In genomic region chr11:85842596-85843346, GRCm38 (mm10) we compare ENCODE assay signal across 8 mouse cellular contexts. TPM values are rescaled to one million over a fixed set of nuclear protein-coding genes. Genes with fewer than 3 reads are reported as not detected.
DNase-seq lines count a peak whose midpoint lies in the region; ATAC-seq and TF ChIP-seq lines count a peak whose summit lies in the region.

No protein-coding gene starts in this region.

- TF ChIP-seq EP300 in liver, postnatal 0 days (IDR thresholded peaks at IDR 0.05; ENCODE audit: low read depth) = no peak

- DNase-seq in heart, postnatal 25 days (ENCODE audit: low spot score) = no peak
- peak; percentile 65 for DNase-seq in embryonic facial prominence, embryonic 10.5 days (ENCODE audit: low spot score)
- no peak for DNase-seq in liver, postnatal 0 days
- DNase-seq in cerebellum, postnatal 4 days (ENCODE audit: low spot score in 2 of 2) = no peak
- DNase-seq in MN1 (ENCODE audit: low spot score) = no peak

- H3K27ac ChIP-seq in heart, embryonic 11.5 days (ENCODE audit: low read depth, low read length) = 0 out of 2 replicates have a peak overlapping the region, but pooled peaks have one; percentile 31
- H3K27ac ChIP-seq in embryonic facial prominence, embryonic 10.5 days (replicated peaks) = peak overlapping the region; percentile 93
- H3K27ac ChIP-seq in hindbrain, embryonic 15.5 days (replicated peaks) = no peak overlapping the region
- H3K27ac ChIP-seq in liver, postnatal 0 days (ENCODE audit: low read depth) = no peak overlapping the region

- no peaks in the 10 kb centered on the region for H3K36me3 ChIP-seq in heart, embryonic 11.5 days (ENCODE audit: control insufficient read depth, insufficient read depth, low read length)
- peaks cover 36% of the 10 kb centered on the region for H3K36me3 ChIP-seq in embryonic facial prominence, embryonic 10.5 days (replicated peaks)
- H3K36me3 ChIP-seq in hindbrain, embryonic 15.5 days = no peaks in the 10 kb centered on the region
- no peaks in the 10 kb centered on the region for H3K36me3 ChIP-seq in liver, postnatal 0 days (replicated peaks; ENCODE audit: insufficient read depth, low read length)

- H3K9me3 ChIP-seq in heart, embryonic 11.5 days (replicated peaks; ENCODE audit: control insufficient read depth, low read length) = no peaks in the 10 kb centered on the region
- H3K9me3 ChIP-seq in embryonic facial prominence, embryonic 10.5 days = no peaks in the 10 kb centered on the region
- no peaks in the 10 kb centered on the region for H3K9me3 ChIP-seq in hindbrain, embryonic 15.5 days
- H3K9me3 ChIP-seq in liver, postnatal 0 days (ENCODE audit: low read length) = no peaks in the 10 kb centered on the region

- WGBS in heart, embryonic 11.5 days (ENCODE audit: insufficient replicate concordance) = 6% methylated on average over 24 of the region's 24 CpGs
- WGBS in embryonic facial prominence, embryonic 10.5 days = 4% methylated on average over 24 of the region's 24 CpGs
- WGBS in hindbrain, embryonic 15.5 days = 5% methylated on average over 24 of the region's 24 CpGs
- WGBS in liver, postnatal 0 days (ENCODE audit: insufficient replicate concordance) = 10% methylated on average over 24 of the region's 24 CpGs

- ATAC-seq in heart, embryonic 11.5 days (replicated peaks; ENCODE audit: insufficient number of reproducible peaks, low FRiP score, low TSS enrichment) = no peak
- no peak for ATAC-seq in hindbrain, embryonic 15.5 days (ENCODE audit: low FRiP score, low read depth)
- peak; percentile 22; the same call in 1 of the 2 replicates for ATAC-seq in liver, postnatal 0 days
- no peak for ATAC-seq in CD4-positive, CD25-positive, alpha-beta regulatory T cell, adult 4 months

- H3K9ac ChIP-seq in heart, embryonic 11.5 days (ENCODE audit: low read depth, low read length) = 0 out of 2 replicates have a peak overlapping the region, but pooled peaks have one; percentile 49
- H3K9ac ChIP-seq in hindbrain, embryonic 15.5 days = no peak overlapping the region
- no peak overlapping the region for H3K9ac ChIP-seq in liver, postnatal 0 days (replicated peaks)

- peaks cover 30% of the 10 kb centered on the region for H3K4me1 ChIP-seq in heart, embryonic 11.5 days (ENCODE audit: control insufficient read depth, insufficient read depth, low read length)
- peaks cover 65% of the 10 kb centered on the region for H3K4me1 ChIP-seq in embryonic facial prominence, embryonic 10.5 days
- H3K4me1 ChIP-seq in hindbrain, embryonic 15.5 days (replicated peaks) = peaks cover 45% of the 10 kb centered on the region
- peaks cover 21% of the 10 kb centered on the region for H3K4me1 ChIP-seq in liver, postnatal 0 days (ENCODE audit: insufficient read depth)

- H3K4me3 ChIP-seq in heart, embryonic 11.5 days (ENCODE audit: low read depth, low read length) = peak overlapping the region; percentile 50
- H3K4me3 ChIP-seq in embryonic facial prominence, embryonic 10.5 days = peak overlapping the region; percentile 70
- H3K4me3 ChIP-seq in hindbrain, embryonic 15.5 days = peak overlapping the region; percentile 40
- peak overlapping the region; percentile 49 for H3K4me3 ChIP-seq in liver, postnatal 0 days (ENCODE audit: low read depth, low read length)

- peak overlapping the region; percentile 76 for H3K4me2 ChIP-seq in heart, embryonic 11.5 days
- H3K4me2 ChIP-seq in hindbrain, embryonic 15.5 days = peak overlapping the region; percentile 84
- H3K4me2 ChIP-seq in liver, postnatal 0 days (ENCODE audit: low read depth, low read length) = peak overlapping the region; percentile 82

- peaks cover 69% of the 10 kb centered on the region for H3K27me3 ChIP-seq in heart, embryonic 11.5 days (ENCODE audit: control insufficient read depth, insufficient read depth, low read length)
- H3K27me3 ChIP-seq in embryonic facial prominence, embryonic 10.5 days (replicated peaks; ENCODE audit: low read depth, poor library complexity, severe bottlenecking) = peaks cover 85% of the 10 kb centered on the region
- peaks cover 83% of the 10 kb centered on the region for H3K27me3 ChIP-seq in hindbrain, embryonic 15.5 days
- peaks cover 94% of the 10 kb centered on the region for H3K27me3 ChIP-seq in liver, postnatal 0 days (ENCODE audit: insufficient read depth, low read length)

- intact Hi-C loops in heart, postnatal 25 days (cut with DNase I) = loop anchor here (2.0 to 10.0 kb wide), 4 partner anchors 324 to 512 kb away; partner anchors contain the start of gene Med13

- no peak for TF ChIP-seq CTCF in liver, postnatal 0 days (IDR thresholded peaks at IDR 0.05; ENCODE audit: low read depth)

RNA-seq across cellular contexts. Expression of gene Gm11444, which starts 7.4 kb away (rescaled TPM):
- not detected in 2 replicates for polyA plus RNA-seq in heart, embryonic 11.5 days (2014; fragmentation: Nextera tagmentation; extraction: Ambion mirVana)
- not detected for total RNA-seq in heart, postnatal 25 days (2021)
- not detected in 2 replicates for polyA plus RNA-seq in embryonic facial prominence, embryonic 10.5 days (2016; fragmentation: Nextera tagmentation; extraction: Ambion mirVana)
- polyA plus RNA-seq in hindbrain, embryonic 15.5 days (2015; fragmentation: Nextera tagmentation; extraction: Ambion mirVana) = not detected in 2 replicates
- not detected in 2 replicates for polyA plus RNA-seq in liver, postnatal 0 days (2015; fragmentation: Nextera tagmentation; extraction: Ambion mirVana)
- under 1 TPM in 1 of 2 experiments, not detected in 1; 0.59 TPM for polyA plus RNA-seq in CD4-positive, CD25-positive, alpha-beta regulatory T cell, adult 4 months (2017; shearing (Covaris generic))

RNA-seq across cellular contexts. Expression of gene Tbx2, which starts 10.4 kb away (rescaled TPM):
- 3.6 and 4.4 TPM in 2 replicates for polyA plus RNA-seq in heart, embryonic 11.5 days (2014; fragmentation: Nextera tagmentation; extraction: Ambion mirVana)
- 1 to 10 TPM; 6.2 to 7.1 TPM for total RNA-seq in heart, postnatal 25 days (2021)
- 9.9 and 10.9 TPM in 2 replicates for polyA plus RNA-seq in embryonic facial prominence, embryonic 10.5 days (2016; fragmentation: Nextera tagmentation; extraction: Ambion mirVana)
- polyA plus RNA-seq in hindbrain, embryonic 15.5 days (2015; fragmentation: Nextera tagmentation; extraction: Ambion mirVana) = 1.5 and 1.9 TPM in 2 replicates
- polyA plus RNA-seq in liver, postnatal 0 days (2015; fragmentation: Nextera tagmentation; extraction: Ambion mirVana) = 0.66 and 0.75 TPM in 2 replicates
- not detected for polyA plus RNA-seq in CD4-positive, CD25-positive, alpha-beta regulatory T cell, adult 4 months (2017; shearing (Covaris generic))

RNA-seq across cellular contexts. Expression of gene Tbx4, which starts 43.5 kb away (rescaled TPM):
- 0.49 and 0.82 TPM in 2 replicates for polyA plus RNA-seq in heart, embryonic 11.5 days (2014; fragmentation: Nextera tagmentation; extraction: Ambion mirVana)
- under 1 TPM in 1 of 2 experiments, not detected in 1; 0.08 TPM for total RNA-seq in heart, postnatal 25 days (2021)
- 1.0 and 1.4 TPM in 2 replicates for polyA plus RNA-seq in embryonic facial prominence, embryonic 10.5 days (2016; fragmentation: Nextera tagmentation; extraction: Ambion mirVana)
- 0.21 and 0.31 TPM in 2 replicates for polyA plus RNA-seq in hindbrain, embryonic 15.5 days (2015; fragmentation: Nextera tagmentation; extraction: Ambion mirVana)
- polyA plus RNA-seq in liver, postnatal 0 days (2015; fragmentation: Nextera tagmentation; extraction: Ambion mirVana) = not detected in 2 replicates
- not detected for polyA plus RNA-seq in CD4-positive, CD25-positive, alpha-beta regulatory T cell, adult 4 months (2017; shearing (Covaris generic))

Comparison
In these comparisons a context has a peak if more than half of its experiments do, and no peak if none do; other contexts are left out.
1. H3K27ac ChIP-seq: peak in heart, embryonic 11.5 days (single experiment) and embryonic facial prominence, embryonic 10.5 days (single experiment); none in hindbrain, embryonic 15.5 days (single experiment) and liver, postnatal 0 days (single experiment).
2. Peak in every context shown above with its lines, with median percentiles within 50 percentile points of each other: H3K4me2 ChIP-seq and H3K4me3 ChIP-seq.